Mouse (Mus musculus) G1E (cell line): ENCODE measurements around the gene Ablim1.

Experiments
- CTCF ChIP-seq: IDR thresholded peaks from 2 replicates; pipeline ENCODE4 v1.5.1; 2012; ENCODE audit warnings: low read depth, low read length, inconsistent platforms, mixed read lengths
- GATA1 ChIP-seq: IDR thresholded peaks from 2 replicates; pipeline ENCODE4 v1.6.1; 2012; ENCODE audit warnings: borderline replicate concordance, low read length, inconsistent platforms, mixed read lengths
- GATA2 ChIP-seq: IDR thresholded peaks from 2 replicates; pipeline ENCODE4 v1.6.1; 2012; ENCODE audit warnings: low read depth, low read length, inconsistent platforms, borderline replicate concordance
- POLR2AphosphoS5 ChIP-seq: IDR thresholded peaks from 2 replicates; pipeline ENCODE4 v1.6.1; 2012; ENCODE audit warnings: low read depth, low read length, inconsistent platforms; ENCODE audit not compliant: insufficient replicate concordance
- TAL1 ChIP-seq: conservative IDR thresholded peaks from 2 replicates; pipeline ENCODE4 v1.6.1; 2012; ENCODE audit warnings: low read depth, low read length, inconsistent platforms, mixed read lengths

DNA sequence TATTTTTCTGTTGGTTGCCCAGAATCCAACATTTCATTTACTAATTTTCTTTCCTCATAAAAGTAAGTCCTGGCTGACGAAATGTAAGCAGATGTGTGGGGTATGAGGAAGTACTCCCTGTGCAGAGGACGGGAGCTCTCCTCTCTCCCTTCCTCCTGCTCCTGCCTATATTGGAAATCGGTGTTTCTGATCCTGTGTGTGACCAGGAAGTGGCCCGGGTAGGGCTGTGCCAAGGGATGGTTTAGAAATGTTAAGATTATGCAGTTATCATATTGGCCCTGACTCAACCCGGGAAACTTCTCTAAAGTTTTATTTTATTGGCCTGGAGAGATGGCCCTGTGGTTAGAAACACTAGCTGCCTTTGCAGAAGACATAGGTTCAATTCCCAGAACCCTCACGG is 40.0 kb upstream of the Ablim1 start:
- TF ChIP-seq TAL1 (no peak), CTCF (no peak), GATA1 (no peak), GATA2 (no peak), POLR2AphosphoS5 (no peak)
